Comparison of ENCODE assay signal across 8 mouse cellular contexts in genomic region chr13:73822187-73822800, GRCm38 (mm10). TPM values are rescaled to one million over a fixed set of nuclear protein-coding genes. Genes with fewer than 3 reads are reported as not detected.
A peak's percentile ranks its signal among the peaks of the same experiment; 100 is the strongest.
DNase-seq lines count a peak whose midpoint lies in the region; ATAC-seq and TF ChIP-seq lines count a peak whose summit lies in the region.

No protein-coding gene starts in this region.

- H3K4me1 ChIP-seq in kidney, embryonic 15.5 days = peaks cover 6% of the 10 kb centered on the region; the same call in 1 of the 2 replicates
- no peaks in the 10 kb centered on the region for H3K4me1 ChIP-seq in testis, adult 2 months (ENCODE audit: control insufficient read depth, insufficient read depth, low read length)

- no peak for TF ChIP-seq POLR2A in testis, adult 2 months (IDR thresholded peaks at IDR 0.05; ENCODE audit: control insufficient read depth, low read depth, low read length)

- 66% methylated on average over 4 of the region's 4 CpGs for WGBS in kidney, embryonic 15.5 days

- H3K36me3 ChIP-seq in kidney, embryonic 15.5 days = no peaks in the 10 kb centered on the region
- no peaks in the 10 kb centered on the region for H3K36me3 ChIP-seq in testis, adult 2 months (ENCODE audit: control insufficient read depth, insufficient read depth, low read length)

- H3K27ac ChIP-seq in kidney, embryonic 15.5 days = no peak overlapping the region
- no peak overlapping the region for H3K27ac ChIP-seq in layer of hippocampus, adult 2 months
- no peak overlapping the region for H3K27ac ChIP-seq in testis, adult 2 months (ENCODE audit: control insufficient read depth, insufficient read depth, low read depth, low read length)

- TF ChIP-seq CTCF in layer of hippocampus, adult 2 months (conservative IDR thresholded peaks at IDR 0.05) = peak; percentile 89
- peak; percentile 40; the same call in 1 of the 2 replicates for TF ChIP-seq CTCF in testis, adult 2 months (IDR thresholded peaks at IDR 0.05; ENCODE audit: control insufficient read depth, insufficient read depth, insufficient replicate concordance, low read depth, low read length)

- H3K4me2 ChIP-seq in kidney, embryonic 15.5 days = no peak overlapping the region

- DNase-seq in kidney, adult 18-20 months = peak; percentile 72
- peak; percentile 46 for DNase-seq in Muller cell, postnatal 12 days (ENCODE audit: inconsistent ontology term)
- DNase-seq in cerebellum, postnatal 25 days = peak; percentile 41 to 72
- DNase-seq in gastrocnemius, postnatal 25 days = peak; percentile 27
- peak; percentile 24 to 67 for DNase-seq in layer of hippocampus, adult 2 months (ENCODE audit: low spot score in 2 of 2)
- peak; percentile 50 for DNase-seq in mesoderm, embryonic 11.5 days (ENCODE audit: low read depth, low spot score)

- no peaks in the 10 kb centered on the region for H3K9me3 ChIP-seq in kidney, embryonic 15.5 days (replicated peaks)

- H3K9ac ChIP-seq in kidney, embryonic 15.5 days = no peak overlapping the region

- no peaks in the 10 kb centered on the region for H3K27me3 ChIP-seq in kidney, embryonic 15.5 days
- H3K27me3 ChIP-seq in testis, adult 2 months (ENCODE audit: control insufficient read depth, insufficient read depth, low read length) = no peaks in the 10 kb centered on the region

- ATAC-seq in kidney, embryonic 15.5 days (replicated peaks; ENCODE audit: low FRiP score) = no peak

- H3K4me3 ChIP-seq in kidney, embryonic 15.5 days (replicated peaks) = no peak overlapping the region
- no peak overlapping the region for H3K4me3 ChIP-seq in layer of hippocampus, adult 2 months
- no peak overlapping the region for H3K4me3 ChIP-seq in testis, adult 2 months (ENCODE audit: control insufficient read depth, low read depth, low read length)

RNA-seq across cellular contexts. Expression of gene Nkd2, which starts 25.1 kb away (rescaled TPM):
- 5.6 and 6.2 TPM in 2 replicates for polyA plus RNA-seq in kidney, embryonic 15.5 days (2015; fragmentation: Nextera tagmentation; extraction: Ambion mirVana)
- total RNA-seq in gastrocnemius, postnatal 25 days (2021) = 1 to 10 TPM; 1.0 to 2.3 TPM
- 1 to 10 TPM; 6.2 to 8.9 TPM for total RNA-seq in layer of hippocampus, adult 2 months (2021)
- polyA plus RNA-seq in testis, adult 2 months (2012; rRNA removed) = 3.8 and 4.5 TPM in 2 replicates
